Mouse (Mus musculus): Measurements from ENCODE around the gene Nme7.

- TF ChIP-seq CTCF (IDR thresholded peaks at IDR 0.05; ENCODE audit: low read depth) (no peak), EP300 (optimal IDR thresholded peaks at IDR 0.05) (no peak)
Observed at GRCm38 (mm10) chr1:164440230-164440629, 136.3 kb downstream of the Nme7 start.
